Comparison of ENCODE assay signal across 17 mouse cellular contexts in genomic region chr10:27484041-27484440, GRCm38 (mm10).
A peak's percentile ranks its signal among the peaks of the same experiment; 100 is the strongest.
DNase-seq lines count a peak whose midpoint lies in the region; ATAC-seq lines count a peak whose summit lies in the region.
"Had no signal": no experiment of that assay in that cellular context is flagged by ENCODE, and none has a peak within 500 bp of the region (broad histone marks: within the 10 kb centered on the region; RNA-seq: fewer than 3 reads in every experiment).

No protein-coding gene starts in this region.

- no peak for DNase-seq in frontal cortex, postnatal 25 days (ENCODE audit: low spot score in 2 of 2)
- peak; percentile 87 for DNase-seq in brain, adult 2 months (ENCODE audit: low read depth, low spot score)
- DNase-seq in frontal cortex, postnatal 36 days (ENCODE audit: low spot score in 2 of 2): peak; percentile 28 to 87
- DNase-seq in left cerebral cortex, postnatal 36 days (ENCODE audit: low spot score in 2 of 2): peak; percentile 38 to 40
- no peak for DNase-seq in gastrocnemius, postnatal 25 days
- no peak for DNase-seq in cerebellum, adult 8-10 months
- no peak for DNase-seq in ovary, postnatal 10 days (ENCODE audit: low spot score)
- DNase-seq: adrenal gland, adult 8-10 months; cerebellum, adult 18-20 months; gastrocnemius, postnatal 10 days; kidney, adult 9 months; kidney, postnatal 36 days; lung, postnatal 10 days; midbrain, embryonic 14.5 days; thymus, adult 18-20 months had no signal

- intact Hi-C loops in left cerebral cortex, postnatal 36 days (cut with DNase I): no loop called here

- ATAC-seq in frontal cortex, adult (ENCODE audit: low TSS enrichment): peak; percentile 93
- ATAC-seq: forebrain, embryonic 13.5 days had no signal

Comparison
In these comparisons a context has a peak if more than half of its experiments do, and no peak if none do; other contexts are left out.
1. DNase-seq: peak in brain, adult 2 months (single experiment), frontal cortex, postnatal 36 days (2 of 2) and left cerebral cortex, postnatal 36 days (2 of 2); none in frontal cortex, postnatal 25 days (0 of 2), gastrocnemius, postnatal 25 days (single experiment), cerebellum, adult 8-10 months (single experiment) and ovary, postnatal 10 days (single experiment).